Mouse (Mus musculus): Measurements from ENCODE around the gene Zfp449. TPM values are rescaled to one million over a fixed set of nuclear protein-coding genes. Genes with fewer than 3 reads are reported as not detected.

The Zfp449 gene
- 1 to 10 TPM; 3.5 to 4.4 TPM for total RNA-seq (2021)
- long read RNA-seq, experiment 1, partial matches to known transcripts: 1 of 11 reads
- long read RNA-seq, experiment 1, other reads (novel, unspliced or antisense): 6 of 11 reads
- long read RNA-seq, experiment 2, partial matches to known transcripts: 0 of 4 reads
- long read RNA-seq, experiment 2, other reads (novel, unspliced or antisense): 3 of 4 reads

GRCm38 (mm10) chrX:56346176-56346931, at the start of gene Zfp449:
TSS of gene Zfp449 (plus strand) at chrX:56346400.
- DNase-seq: peak; percentile 86

GRCm38 (mm10) chrX:56307597-56307996, 38.6 kb upstream of the Zfp449 start:
- DNase-seq: no peak

- no peak for DNase-seq
Measured at GRCm38 (mm10) chrX:56312813-56313212, 33.4 kb upstream of the Zfp449 start.

- DNase-seq: no peak
Measured at GRCm38 (mm10) chrX:56322096-56322495, 24.1 kb upstream of the Zfp449 start.

GRCm38 (mm10) chrX:56322731-56323130, 23.5 kb upstream of the Zfp449 start:
- no peak for DNase-seq

- no peak for DNase-seq
Measured at GRCm38 (mm10) chrX:56332046-56332445, 14.2 kb upstream of the Zfp449 start.

GRCm38 (mm10) chrX:56340305-56340704, 5.9 kb upstream of the Zfp449 start:
- peak; percentile 39 for DNase-seq

GRCm38 (mm10) chrX:56342921-56343320, 3.3 kb upstream of the Zfp449 start:
- no peak for DNase-seq

GRCm38 (mm10) chrX:56346932-56347253, 693 bp downstream of the Zfp449 start:
- DNase-seq: peak; percentile 62

GRCm38 (mm10) chrX:56374431-56375128, 28.4 kb downstream of the Zfp449 start, which contains the start of gene Smim10l2a:
TSS of gene Smim10l2a (plus strand) at chrX:56374586.
- DNase-seq: peak; percentile 55

GRCm38 (mm10) chrX:56380852-56381251, 34.7 kb downstream of the Zfp449 start:
- DNase-seq: no peak

GRCm38 (mm10) chrX:56384142-56384541, 37.9 kb downstream of the Zfp449 start:
- no peak for DNase-seq

- no peak for DNase-seq
Measured at GRCm38 (mm10) chrX:56404646-56405045, 58.4 kb downstream of the Zfp449 start.

GRCm38 (mm10) chrX:56405482-56405881, 59.3 kb downstream of the Zfp449 start:
- DNase-seq: no peak

- DNase-seq: no peak
Measured at GRCm38 (mm10) chrX:56406128-56406527, 59.9 kb downstream of the Zfp449 start.

Other genes with a start within 250 kb of the Zfp449 start
- not detected for gene 3830403N18Rik, start 209.8 kb upstream of the Zfp449 start, total RNA-seq (2021)
- not detected for gene Gm773, start 133.5 kb upstream of the Zfp449 start, total RNA-seq (2021)
- gene Smim10l2a, start 28.2 kb downstream of the Zfp449 start, total RNA-seq (2021): 1 to 10 TPM; 1.2 to 1.8 TPM
- gene Gm2174, start 101.6 kb downstream of the Zfp449 start, total RNA-seq (2021): not detected
- 10 to 100 TPM; 22.7 to 27.8 TPM for gene Ints6l, start 108.5 kb downstream of the Zfp449 start, total RNA-seq (2021)
- gene Gm10477, start 178.3 kb downstream of the Zfp449 start, total RNA-seq (2021): not detected
- not detected for gene Gm648, start 203.2 kb downstream of the Zfp449 start, total RNA-seq (2021)

All from adrenal gland, postnatal 10 days (tissue).